Mouse (Mus musculus): ENCODE measurements around the gene AB124611. TPM values are rescaled to one million over a fixed set of nuclear protein-coding genes. Genes with fewer than 3 reads are reported as not detected.

AB124611 gene
- polyA plus RNA-seq, 1 experiment from 2014 or later: 13.6 TPM

DNA sequence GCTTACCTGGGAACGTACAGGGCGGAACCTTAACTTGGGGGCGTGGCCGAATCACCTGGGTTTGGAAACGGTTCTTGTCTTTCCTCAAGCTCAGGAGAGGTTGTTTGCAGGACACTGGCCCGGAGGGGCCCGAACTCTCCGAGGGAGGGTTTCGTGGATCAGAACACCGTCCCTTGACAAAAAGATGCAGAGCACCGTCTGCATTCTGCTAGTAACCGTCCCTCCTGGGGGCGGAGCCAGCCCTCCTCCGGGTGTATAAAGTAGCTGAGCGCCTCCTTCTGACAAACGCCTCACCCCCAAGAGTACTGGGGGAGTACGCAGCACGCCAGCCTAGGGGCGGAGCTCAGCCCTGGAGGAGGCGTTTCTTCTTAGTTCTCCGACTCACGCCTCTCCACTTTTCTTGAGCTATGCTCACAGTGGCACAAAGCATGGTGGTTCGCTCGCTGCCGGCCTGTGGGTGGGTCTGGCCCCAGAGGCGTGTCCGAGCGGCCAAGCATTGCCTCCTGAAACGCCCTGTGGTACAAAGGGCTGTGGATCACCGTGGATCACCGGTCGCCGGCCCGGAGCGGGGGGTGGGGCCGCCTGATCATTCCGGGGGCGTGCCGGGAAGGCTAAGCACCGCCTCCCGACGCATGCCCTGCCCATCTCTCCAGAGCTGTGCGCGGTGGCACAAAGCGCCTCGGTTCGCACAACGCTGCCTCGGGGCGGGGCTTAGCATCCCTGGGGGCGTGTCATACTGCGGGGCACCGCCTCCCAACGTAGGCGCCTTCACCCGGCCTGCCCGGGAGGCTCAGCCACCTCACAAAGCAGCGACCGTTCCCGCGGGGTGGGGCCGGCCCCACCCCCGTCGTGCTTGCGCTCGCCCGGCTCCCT, 20.2 kb downstream of the AB124611 start:
- Histone ChIP-seq H3K27ac (ENCODE audit: low read depth) (peak overlapping the region; percentile 80), H3K36me3 (replicated peaks; ENCODE audit: insufficient read depth, low read length) (peaks cover 10% of the 10 kb centered on the region), H3K27me3 (ENCODE audit: insufficient read depth, low read length) (no peaks in the 10 kb centered on the region), H3K4me3 (ENCODE audit: low read depth, low read length) (peak overlapping the region; percentile 65), H3K9me3 (ENCODE audit: low read length) (no peaks in the 10 kb centered on the region), H3K4me2 (ENCODE audit: low read depth, low read length) (peak overlapping the region; percentile 88), H3K4me1 (ENCODE audit: insufficient read depth) (peaks cover 23% of the 10 kb centered on the region), H3K9ac (replicated peaks) (peak overlapping the region; percentile 57)
- WGBS (ENCODE audit: insufficient replicate concordance): under 1% methylated on average over 63 of the region's 67 CpGs
- TF ChIP-seq CTCF (IDR thresholded peaks at IDR 0.05; ENCODE audit: low read depth): peak; percentile 77
- no peak for TF ChIP-seq EP300 (IDR thresholded peaks at IDR 0.05; ENCODE audit: low read depth)
- ATAC-seq (peak; percentile 87), DNase-seq (peak; percentile 100)

- TF ChIP-seq EP300 (IDR thresholded peaks at IDR 0.05; ENCODE audit: low read depth) (no peak), CTCF (IDR thresholded peaks at IDR 0.05; ENCODE audit: low read depth) (no peak)
- Histone ChIP-seq H3K9ac (replicated peaks) (peak within 1 kb of the TSS; percentile 98), H3K4me2 (ENCODE audit: low read depth, low read length) (peak within 1 kb of the TSS; percentile 91), H3K4me1 (ENCODE audit: insufficient read depth) (peaks cover 23% of the 10 kb centered on the region), H3K36me3 (replicated peaks; ENCODE audit: insufficient read depth, low read length) (peaks cover 11% of the 10 kb centered on the region), H3K27ac (ENCODE audit: low read depth) (peak within 1 kb of the TSS; percentile 95), H3K4me3 (ENCODE audit: low read depth, low read length) (peak within 1 kb of the TSS; percentile 81), H3K27me3 (ENCODE audit: insufficient read depth, low read length) (no peaks in the 10 kb centered on the region), H3K9me3 (ENCODE audit: low read length) (no peaks in the 10 kb centered on the region)
- 3% methylated on average over 20 of the region's 52 CpGs for WGBS (ENCODE audit: insufficient replicate concordance)
- DNase-seq (no peak), ATAC-seq (no peak)
Measured at GRCm38 (mm10) chr9:21546789-21547074, 20.8 kb downstream of the AB124611 start, which contains the start of gene Carm1. TSS of gene Carm1 (plus strand) at chr9:21546894.

GRCm38 (mm10) chr9:21547075-21547941, 21.3 kb downstream of the AB124611 start:
- no peaks in the 10 kb centered on the region for H3K9me3 ChIP-seq (ENCODE audit: low read length)
- H3K4me2 ChIP-seq (ENCODE audit: low read depth, low read length): peak overlapping the region; percentile 91
- DNase-seq (peak; percentile 48), ATAC-seq (peak; percentile 8)
- under 1% methylated on average over 32 of the region's 66 CpGs for WGBS (ENCODE audit: insufficient replicate concordance)
- H3K36me3 ChIP-seq (replicated peaks; ENCODE audit: insufficient read depth, low read length): peaks cover 11% of the 10 kb centered on the region
- peak overlapping the region; percentile 95 for H3K27ac ChIP-seq (ENCODE audit: low read depth)
- H3K4me1 ChIP-seq (ENCODE audit: insufficient read depth): peaks cover 23% of the 10 kb centered on the region
- peak overlapping the region; percentile 98 for H3K9ac ChIP-seq (replicated peaks)
- no peaks in the 10 kb centered on the region for H3K27me3 ChIP-seq (ENCODE audit: insufficient read depth, low read length)
- peak overlapping the region; percentile 81 for H3K4me3 ChIP-seq (ENCODE audit: low read depth, low read length)
- TF ChIP-seq EP300 (IDR thresholded peaks at IDR 0.05; ENCODE audit: low read depth): no peak
- TF ChIP-seq CTCF (IDR thresholded peaks at IDR 0.05; ENCODE audit: low read depth): peak; percentile 24; the same call in 1 of the 2 replicates

DNA sequence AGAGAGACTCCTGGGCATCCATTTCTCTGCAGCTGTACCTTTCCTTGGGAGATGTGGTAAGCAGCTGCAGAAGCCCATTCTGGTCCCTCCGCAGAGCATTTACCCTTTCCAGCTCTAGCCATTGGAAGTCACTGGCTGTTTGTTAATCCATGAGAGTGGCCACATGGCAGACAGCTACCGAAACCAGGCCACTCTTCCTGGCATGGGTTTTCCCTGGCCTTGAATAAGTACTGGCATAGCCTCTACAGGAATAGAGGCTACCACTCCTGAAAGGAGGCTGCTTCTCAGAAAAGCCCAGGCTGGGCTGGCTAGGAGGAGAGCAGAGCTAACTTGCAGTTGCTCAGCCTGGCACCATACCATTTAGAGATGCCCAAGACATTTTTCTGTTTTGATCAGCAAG, 25.1 kb downstream of the AB124611 start:
- Histone ChIP-seq H3K36me3 (replicated peaks; ENCODE audit: insufficient read depth, low read length) (peaks cover 11% of the 10 kb centered on the region), H3K9me3 (ENCODE audit: low read length) (no peaks in the 10 kb centered on the region), H3K27ac (ENCODE audit: low read depth) (no peak overlapping the region), H3K4me1 (ENCODE audit: insufficient read depth) (peaks cover 23% of the 10 kb centered on the region), H3K4me2 (ENCODE audit: low read depth, low read length) (no peak overlapping the region), H3K4me3 (ENCODE audit: low read depth, low read length) (no peak overlapping the region), H3K9ac (replicated peaks) (no peak overlapping the region), H3K27me3 (ENCODE audit: insufficient read depth, low read length) (no peaks in the 10 kb centered on the region)
- peak; percentile 8 for DNase-seq
- WGBS (ENCODE audit: insufficient replicate concordance): 93% methylated on average over 2 of the region's 2 CpGs
- no peak for ATAC-seq
- TF ChIP-seq EP300 (IDR thresholded peaks at IDR 0.05; ENCODE audit: low read depth) (no peak), CTCF (IDR thresholded peaks at IDR 0.05; ENCODE audit: low read depth) (no peak)

GRCm38 (mm10) chr9:21553607-21554273, 27.8 kb downstream of the AB124611 start:
- Histone ChIP-seq H3K9me3 (ENCODE audit: low read length) (no peaks in the 10 kb centered on the region), H3K4me3 (ENCODE audit: low read depth, low read length) (no peak overlapping the region), H3K4me2 (ENCODE audit: low read depth, low read length) (no peak overlapping the region), H3K4me1 (ENCODE audit: insufficient read depth) (peaks cover 34% of the 10 kb centered on the region), H3K27me3 (ENCODE audit: insufficient read depth, low read length) (no peaks in the 10 kb centered on the region), H3K27ac (ENCODE audit: low read depth) (no peak overlapping the region), H3K9ac (replicated peaks) (no peak overlapping the region), H3K36me3 (replicated peaks; ENCODE audit: insufficient read depth, low read length) (peaks cover 13% of the 10 kb centered on the region)
- ATAC-seq (no peak), DNase-seq (no peak)
- TF ChIP-seq EP300 (IDR thresholded peaks at IDR 0.05; ENCODE audit: low read depth) (no peak), CTCF (IDR thresholded peaks at IDR 0.05; ENCODE audit: low read depth) (no peak)
- 85% methylated on average over 6 of the region's 6 CpGs for whole genome bisulfite sequencing (ENCODE audit: insufficient replicate concordance)
